Mouse (Mus musculus): Measurements from ENCODE around the gene Wdr60. TPM values are rescaled to one million over a fixed set of nuclear protein-coding genes. Genes with fewer than 3 reads are reported as not detected.

Wdr60 gene
- polyA plus RNA-seq, 1 experiment from 2014 or later: 16.6 TPM

- H3K4me3 ChIP-seq (ENCODE audit: low read depth, low read length): no peak overlapping the region
- H3K4me2 ChIP-seq (replicated peaks; ENCODE audit: low read depth, low read length): no peak overlapping the region
- H3K27me3 ChIP-seq (replicated peaks; ENCODE audit: insufficient read depth, low read length): no peaks in the 10 kb centered on the region
- no peak for DNase-seq (ENCODE audit: low spot score)
- H3K9ac ChIP-seq (replicated peaks; ENCODE audit: low read depth): no peak overlapping the region
- H3K36me3 ChIP-seq (ENCODE audit: insufficient read depth, low read length): no peaks in the 10 kb centered on the region
- H3K27ac ChIP-seq (ENCODE audit: low read length): no peak overlapping the region
- no peak for TF ChIP-seq EP300 (IDR thresholded peaks at IDR 0.05)
- no peak for TF ChIP-seq CTCF (IDR thresholded peaks at IDR 0.05)
- H3K4me1 ChIP-seq (ENCODE audit: insufficient read depth, low read depth, low read length): no peaks in the 10 kb centered on the region
- no peak for ATAC-seq
- no peaks in the 10 kb centered on the region for H3K9me3 ChIP-seq (ENCODE audit: low read length)
Measured at GRCm38 (mm10) chr12:116182376-116182775, 80.4 kb downstream of the Wdr60 start.

- Histone ChIP-seq H3K27me3 (replicated peaks; ENCODE audit: insufficient read depth, low read length) (no peaks in the 10 kb centered on the region), H3K36me3 (ENCODE audit: insufficient read depth, low read length) (no peaks in the 10 kb centered on the region), H3K9ac (replicated peaks; ENCODE audit: low read depth) (no peak overlapping the region), H3K4me1 (ENCODE audit: insufficient read depth, low read depth, low read length) (no peaks in the 10 kb centered on the region), H3K9me3 (ENCODE audit: low read length) (no peaks in the 10 kb centered on the region), H3K27ac (ENCODE audit: low read length) (no peak overlapping the region), H3K4me2 (replicated peaks; ENCODE audit: low read depth, low read length) (no peak overlapping the region), H3K4me3 (ENCODE audit: low read depth, low read length) (no peak overlapping the region)
- 64% methylated on average over 4 of the region's 4 CpGs for WGBS
- ATAC-seq (peak; percentile 52), DNase-seq (ENCODE audit: low spot score) (peak; percentile 24)
- TF ChIP-seq CTCF (IDR thresholded peaks at IDR 0.05) (no peak), EP300 (IDR thresholded peaks at IDR 0.05) (no peak)
Measured at GRCm38 (mm10) chr12:116181436-116182050, 81.3 kb downstream of the Wdr60 start.

- no peak for ATAC-seq
- no peak for DNase-seq (ENCODE audit: low spot score)
Measured at GRCm38 (mm10) chr12:116176930-116177329, 85.9 kb downstream of the Wdr60 start.

GRCm38 (mm10) chr12:116169666-116170065, 93.2 kb downstream of the Wdr60 start:
- Histone ChIP-seq H3K4me1 (ENCODE audit: insufficient read depth, low read depth, low read length) (no peaks in the 10 kb centered on the region), H3K27me3 (replicated peaks; ENCODE audit: insufficient read depth, low read length) (no peaks in the 10 kb centered on the region), H3K4me3 (ENCODE audit: low read depth, low read length) (no peak overlapping the region), H3K9ac (replicated peaks; ENCODE audit: low read depth) (no peak overlapping the region), H3K36me3 (ENCODE audit: insufficient read depth, low read length) (no peaks in the 10 kb centered on the region), H3K4me2 (replicated peaks; ENCODE audit: low read depth, low read length) (no peak overlapping the region), H3K27ac (ENCODE audit: low read length) (no peak overlapping the region), H3K9me3 (ENCODE audit: low read length) (no peaks in the 10 kb centered on the region)
- 22% methylated on average over 5 of the region's 5 CpGs for WGBS
- ATAC-seq (peak; percentile 62; the same call in 1 of the 2 replicates), DNase-seq (ENCODE audit: low spot score) (peak; percentile 47)
- no peak for TF ChIP-seq CTCF (IDR thresholded peaks at IDR 0.05)
- TF ChIP-seq EP300 (IDR thresholded peaks at IDR 0.05): no peak

More at GRCm38 (mm10) chr12:116176930-116177329, 85.9 kb downstream of the Wdr60 start:
- no peak overlapping the region for H3K4me2 ChIP-seq (replicated peaks; ENCODE audit: low read depth, low read length)
- WGBS: 82% methylated on average over 3 of the region's 3 CpGs
- H3K27me3 ChIP-seq (replicated peaks; ENCODE audit: insufficient read depth, low read length): no peaks in the 10 kb centered on the region
- TF ChIP-seq CTCF (IDR thresholded peaks at IDR 0.05): peak; percentile 41
- no peak for TF ChIP-seq EP300 (IDR thresholded peaks at IDR 0.05)
- H3K9me3 ChIP-seq (ENCODE audit: low read length): no peaks in the 10 kb centered on the region
- H3K9ac ChIP-seq (replicated peaks; ENCODE audit: low read depth): no peak overlapping the region
- H3K27ac ChIP-seq (ENCODE audit: low read length): no peak overlapping the region
- H3K36me3 ChIP-seq (ENCODE audit: insufficient read depth, low read length): no peaks in the 10 kb centered on the region
- H3K4me1 ChIP-seq (ENCODE audit: insufficient read depth, low read depth, low read length): no peaks in the 10 kb centered on the region
- H3K4me3 ChIP-seq (ENCODE audit: low read depth, low read length): no peak overlapping the region

- Histone ChIP-seq H3K4me2 (replicated peaks; ENCODE audit: low read depth, low read length) (no peak overlapping the region), H3K36me3 (ENCODE audit: insufficient read depth, low read length) (no peaks in the 10 kb centered on the region), H3K9me3 (ENCODE audit: low read length) (no peaks in the 10 kb centered on the region), H3K4me3 (ENCODE audit: low read depth, low read length) (no peak overlapping the region), H3K9ac (replicated peaks; ENCODE audit: low read depth) (no peak overlapping the region), H3K4me1 (ENCODE audit: insufficient read depth, low read depth, low read length) (no peaks in the 10 kb centered on the region), H3K27me3 (replicated peaks; ENCODE audit: insufficient read depth, low read length) (no peaks in the 10 kb centered on the region), H3K27ac (ENCODE audit: low read length) (no peak overlapping the region)
- TF ChIP-seq EP300 (IDR thresholded peaks at IDR 0.05): no peak
- no peak for TF ChIP-seq CTCF (IDR thresholded peaks at IDR 0.05)
- DNase-seq (ENCODE audit: low spot score) (peak; percentile 51), ATAC-seq (peak; percentile 32; the same call in 1 of the 2 replicates)
Measured at GRCm38 (mm10) chr12:116165368-116165767, 97.5 kb downstream of the Wdr60 start.

GRCm38 (mm10) chr12:116159695-116160094, 103.1 kb downstream of the Wdr60 start:
- peak; percentile 19; the same call in 1 of the 2 replicates for TF ChIP-seq CTCF (IDR thresholded peaks at IDR 0.05)
- no peak for TF ChIP-seq EP300 (IDR thresholded peaks at IDR 0.05)
- H3K27me3 ChIP-seq (replicated peaks; ENCODE audit: insufficient read depth, low read length): no peaks in the 10 kb centered on the region

More at GRCm38 (mm10) chr12:116159695-116160094, 103.1 kb downstream of the Wdr60 start:
- no peaks in the 10 kb centered on the region for H3K36me3 ChIP-seq (ENCODE audit: insufficient read depth, low read length)
- no peak overlapping the region for H3K4me3 ChIP-seq (ENCODE audit: low read depth, low read length)
- no peak; the same call in 1 of the 2 replicates for ATAC-seq
- no peaks in the 10 kb centered on the region for H3K9me3 ChIP-seq (ENCODE audit: low read length)
- no peak overlapping the region for H3K9ac ChIP-seq (replicated peaks; ENCODE audit: low read depth)
- WGBS: 88% methylated on average over 2 of the region's 2 CpGs
- no peak overlapping the region for H3K27ac ChIP-seq (ENCODE audit: low read length)
- H3K4me1 ChIP-seq (ENCODE audit: insufficient read depth, low read depth, low read length): no peaks in the 10 kb centered on the region
- H3K4me2 ChIP-seq (replicated peaks; ENCODE audit: low read depth, low read length): no peak overlapping the region
- DNase-seq (ENCODE audit: low spot score): no peak
